Mouse (Mus musculus): ENCODE data around the gene Manba. TPM values are rescaled to one million over a fixed set of nuclear protein-coding genes. Genes with fewer than 3 reads are reported as not detected.
A peak's percentile ranks its signal among the peaks of the same experiment; 100 is the strongest.

Gene Manba
- polyA plus RNA-seq, 1 experiment from 2014 or later = 3.7 TPM

- Histone ChIP-seq H3K27me3 (ENCODE audit: control insufficient read depth, insufficient read depth, low read length) (no peaks in the 10 kb centered on the region), H3K4me3 (ENCODE audit: low read depth, low read length) (no peak overlapping the region), H3K9me3 (ENCODE audit: control insufficient read depth, low read length) (no peaks in the 10 kb centered on the region), H3K36me3 (ENCODE audit: control insufficient read depth, insufficient read depth, low read length) (no peaks in the 10 kb centered on the region), H3K4me2 (replicated peaks; ENCODE audit: low read depth, low read length) (no peak overlapping the region), H3K4me1 (replicated peaks; ENCODE audit: control insufficient read depth, insufficient read depth, low read length) (no peaks in the 10 kb centered on the region), H3K9ac (ENCODE audit: low read depth, low read length) (no peak overlapping the region), H3K27ac (ENCODE audit: low read depth, low read length) (no peak overlapping the region)
- no peak for ATAC-seq (ENCODE audit: low FRiP score)
- 94% methylated on average over 3 of the region's 3 CpGs for WGBS
- DNase-seq (ENCODE audit: low spot score) = no peak
These were observed 89.7 kb downstream of the Manba start for GRCm38 (mm10) chr3:135575126-135575525.

GRCm38 (mm10) chr3:135578588-135579140, 93.3 kb downstream of the Manba start:
- ATAC-seq (ENCODE audit: low FRiP score) (no peak), DNase-seq (ENCODE audit: low spot score) (no peak)
- 46% methylated on average over 5 of the region's 5 CpGs for WGBS
- Histone ChIP-seq H3K4me1 (replicated peaks; ENCODE audit: control insufficient read depth, insufficient read depth, low read length) (peaks cover 3% of the 10 kb centered on the region; the same call in 1 of the 2 replicates), H3K9me3 (ENCODE audit: control insufficient read depth, low read length) (no peaks in the 10 kb centered on the region), H3K4me2 (replicated peaks; ENCODE audit: low read depth, low read length) (no peak overlapping the region), H3K27ac (ENCODE audit: low read depth, low read length) (no peak overlapping the region), H3K4me3 (ENCODE audit: low read depth, low read length) (no peak overlapping the region), H3K27me3 (ENCODE audit: control insufficient read depth, insufficient read depth, low read length) (no peaks in the 10 kb centered on the region), H3K36me3 (ENCODE audit: control insufficient read depth, insufficient read depth, low read length) (no peaks in the 10 kb centered on the region), H3K9ac (ENCODE audit: low read depth, low read length) (no peak overlapping the region)

GRCm38 (mm10) chr3:135579179-135579578, 93.8 kb downstream of the Manba start:
- peaks cover 3% of the 10 kb centered on the region; the same call in 1 of the 2 replicates for H3K4me1 ChIP-seq (replicated peaks; ENCODE audit: control insufficient read depth, insufficient read depth, low read length)
- no peaks in the 10 kb centered on the region for H3K27me3 ChIP-seq (ENCODE audit: control insufficient read depth, insufficient read depth, low read length)
- DNase-seq (ENCODE audit: low spot score) (no peak), ATAC-seq (ENCODE audit: low FRiP score) (no peak)
- no peaks in the 10 kb centered on the region for H3K36me3 ChIP-seq (ENCODE audit: control insufficient read depth, insufficient read depth, low read length)
- no peak overlapping the region for H3K4me3 ChIP-seq (ENCODE audit: low read depth, low read length)
- no peak overlapping the region for H3K4me2 ChIP-seq (replicated peaks; ENCODE audit: low read depth, low read length)
- no peak overlapping the region for H3K27ac ChIP-seq (ENCODE audit: low read depth, low read length)
- WGBS = 53% methylated on average over 4 of the region's 4 CpGs
- H3K9me3 ChIP-seq (ENCODE audit: control insufficient read depth, low read length) = no peaks in the 10 kb centered on the region
- no peak overlapping the region for H3K9ac ChIP-seq (ENCODE audit: low read depth, low read length)

- H3K9me3 ChIP-seq (ENCODE audit: control insufficient read depth, low read length) = no peaks in the 10 kb centered on the region
- ATAC-seq (ENCODE audit: low FRiP score) (no peak), DNase-seq (ENCODE audit: low spot score) (no peak)
- H3K4me3 ChIP-seq (ENCODE audit: low read depth, low read length) = no peak overlapping the region
- H3K36me3 ChIP-seq (ENCODE audit: control insufficient read depth, insufficient read depth, low read length) = no peaks in the 10 kb centered on the region
- H3K27me3 ChIP-seq (ENCODE audit: control insufficient read depth, insufficient read depth, low read length) = no peaks in the 10 kb centered on the region
- 82% methylated on average over 21 of the region's 21 CpGs for WGBS
- H3K4me1 ChIP-seq (replicated peaks; ENCODE audit: control insufficient read depth, insufficient read depth, low read length) = peaks cover 3% of the 10 kb centered on the region; the same call in 1 of the 2 replicates
- H3K27ac ChIP-seq (ENCODE audit: low read depth, low read length) = no peak overlapping the region
- H3K4me2 ChIP-seq (replicated peaks; ENCODE audit: low read depth, low read length) = no peak overlapping the region
- H3K9ac ChIP-seq (ENCODE audit: low read depth, low read length) = no peak overlapping the region
These were observed 95.2 kb downstream of the Manba start for GRCm38 (mm10) chr3:135580439-135581275.

- Histone ChIP-seq H3K9ac (ENCODE audit: low read depth, low read length) (0 out of 2 replicates have a peak overlapping the region, but pooled peaks have one; percentile 19), H3K27me3 (ENCODE audit: control insufficient read depth, insufficient read depth, low read length) (no peaks in the 10 kb centered on the region), H3K4me3 (ENCODE audit: low read depth, low read length) (no peak overlapping the region), H3K9me3 (ENCODE audit: control insufficient read depth, low read length) (no peaks in the 10 kb centered on the region), H3K4me1 (replicated peaks; ENCODE audit: control insufficient read depth, insufficient read depth, low read length) (peaks cover 3% of the 10 kb centered on the region; the same call in 1 of the 2 replicates), H3K27ac (ENCODE audit: low read depth, low read length) (no peak overlapping the region), H3K4me2 (replicated peaks; ENCODE audit: low read depth, low read length) (no peak overlapping the region), H3K36me3 (ENCODE audit: control insufficient read depth, insufficient read depth, low read length) (no peaks in the 10 kb centered on the region)
- ATAC-seq (ENCODE audit: low FRiP score) = peak; percentile 65; the same call in 1 of the 2 replicates
- 12% methylated on average over 10 of the region's 10 CpGs for WGBS
- DNase-seq (ENCODE audit: low spot score) = peak; percentile 56
These were observed 96.3 kb downstream of the Manba start for GRCm38 (mm10) chr3:135581606-135582117.

GRCm38 (mm10) chr3:135582246-135582645, 96.8 kb downstream of the Manba start:
- Histone ChIP-seq H3K9ac (ENCODE audit: low read depth, low read length) (no peak overlapping the region), H3K27ac (ENCODE audit: low read depth, low read length) (no peak overlapping the region), H3K36me3 (ENCODE audit: control insufficient read depth, insufficient read depth, low read length) (no peaks in the 10 kb centered on the region), H3K4me2 (replicated peaks; ENCODE audit: low read depth, low read length) (no peak overlapping the region), H3K9me3 (ENCODE audit: control insufficient read depth, low read length) (no peaks in the 10 kb centered on the region), H3K4me3 (ENCODE audit: low read depth, low read length) (no peak overlapping the region), H3K4me1 (replicated peaks; ENCODE audit: control insufficient read depth, insufficient read depth, low read length) (peaks cover 3% of the 10 kb centered on the region; the same call in 1 of the 2 replicates), H3K27me3 (ENCODE audit: control insufficient read depth, insufficient read depth, low read length) (no peaks in the 10 kb centered on the region)
- 93% methylated on average over 7 of the region's 7 CpGs for WGBS
- DNase-seq (ENCODE audit: low spot score) (no peak), ATAC-seq (ENCODE audit: low FRiP score) (no peak)

- no peaks in the 10 kb centered on the region for H3K36me3 ChIP-seq (ENCODE audit: control insufficient read depth, insufficient read depth, low read length)
- no peaks in the 10 kb centered on the region for H3K27me3 ChIP-seq (ENCODE audit: control insufficient read depth, insufficient read depth, low read length)
- H3K4me2 ChIP-seq (replicated peaks; ENCODE audit: low read depth, low read length) = no peak overlapping the region
- H3K4me3 ChIP-seq (ENCODE audit: low read depth, low read length) = no peak overlapping the region
- peak; percentile 78 for ATAC-seq (ENCODE audit: low FRiP score)
- H3K27ac ChIP-seq (ENCODE audit: low read depth, low read length) = no peak overlapping the region
- 0 out of 2 replicates have a peak overlapping the region, but pooled peaks have one; percentile 11 for H3K9ac ChIP-seq (ENCODE audit: low read depth, low read length)
- no peaks in the 10 kb centered on the region for H3K9me3 ChIP-seq (ENCODE audit: control insufficient read depth, low read length)
- peaks cover 3% of the 10 kb centered on the region; the same call in 1 of the 2 replicates for H3K4me1 ChIP-seq (replicated peaks; ENCODE audit: control insufficient read depth, insufficient read depth, low read length)
- DNase-seq (ENCODE audit: low spot score) = peak; percentile 25
- WGBS = 53% methylated on average over 6 of the region's 6 CpGs
These were observed 100.1 kb downstream of the Manba start for GRCm38 (mm10) chr3:135585482-135585881.

- ATAC-seq (ENCODE audit: low FRiP score) = no peak
- H3K27ac ChIP-seq (ENCODE audit: low read depth, low read length) = no peak overlapping the region
- 97% methylated on average over 2 of the region's 2 CpGs for WGBS
- no peak for DNase-seq (ENCODE audit: low spot score)
- H3K27me3 ChIP-seq (ENCODE audit: control insufficient read depth, insufficient read depth, low read length) = no peaks in the 10 kb centered on the region
- H3K9me3 ChIP-seq (ENCODE audit: control insufficient read depth, low read length) = no peaks in the 10 kb centered on the region
- no peak overlapping the region for H3K9ac ChIP-seq (ENCODE audit: low read depth, low read length)
- no peak overlapping the region for H3K4me3 ChIP-seq (ENCODE audit: low read depth, low read length)
- H3K4me2 ChIP-seq (replicated peaks; ENCODE audit: low read depth, low read length) = no peak overlapping the region
- H3K36me3 ChIP-seq (ENCODE audit: control insufficient read depth, insufficient read depth, low read length) = no peaks in the 10 kb centered on the region
- H3K4me1 ChIP-seq (replicated peaks; ENCODE audit: control insufficient read depth, insufficient read depth, low read length) = peaks cover 3% of the 10 kb centered on the region; the same call in 1 of the 2 replicates
These were observed 100.6 kb downstream of the Manba start for GRCm38 (mm10) chr3:135586060-135586459.

Measured in hindbrain, embryonic 11.5 days (tissue).